Mouse (Mus musculus) adrenal gland, adult (tissue): ENCODE measurements around the gene Celsr1.

Source experiments
- DNase-seq, 2 experiments: peaks; one replicate each; pipeline ENCODE4 v3.0.0; 2022 to 2023; ENCODE audit warnings: low spot score in 1 of 2; ENCODE audit not compliant: inconsistent age in 2 of 2

The Celsr1 gene

DNA sequence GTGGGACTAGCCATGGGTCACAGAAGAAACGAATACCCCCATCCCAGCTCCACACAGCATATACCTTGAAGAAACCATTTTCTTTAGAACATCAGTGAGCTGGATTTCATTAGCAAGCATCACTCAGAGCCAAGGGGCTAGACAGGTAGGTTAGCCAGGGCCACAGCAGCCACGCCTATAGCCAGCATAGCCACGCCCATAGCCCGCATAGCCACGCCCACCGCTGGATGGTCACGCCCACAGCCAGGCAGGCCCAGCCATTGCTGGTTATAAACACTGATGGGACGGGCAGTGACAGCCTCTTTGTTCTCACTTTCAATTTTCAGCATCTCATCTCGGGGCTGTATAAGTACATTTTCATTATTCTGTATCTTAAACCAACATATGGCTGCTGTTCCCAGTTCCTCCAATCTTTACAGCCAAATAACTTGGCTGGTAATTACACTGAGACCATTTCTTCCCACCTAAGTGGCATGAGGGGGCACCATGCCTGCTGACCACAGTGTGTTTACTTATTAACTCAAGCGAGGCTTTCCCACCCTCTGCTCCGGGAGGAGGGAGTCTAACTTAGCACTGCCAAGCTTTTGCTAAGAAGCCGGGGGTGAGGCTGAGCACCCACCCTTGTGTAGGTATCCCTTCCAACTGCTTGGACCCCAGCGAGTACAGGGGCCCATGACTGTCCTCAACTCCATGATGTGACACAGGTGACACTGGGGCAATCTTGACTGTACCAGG lies 37.4 kb downstream of the Celsr1 start:
- DNase-seq: no peak

DNA sequence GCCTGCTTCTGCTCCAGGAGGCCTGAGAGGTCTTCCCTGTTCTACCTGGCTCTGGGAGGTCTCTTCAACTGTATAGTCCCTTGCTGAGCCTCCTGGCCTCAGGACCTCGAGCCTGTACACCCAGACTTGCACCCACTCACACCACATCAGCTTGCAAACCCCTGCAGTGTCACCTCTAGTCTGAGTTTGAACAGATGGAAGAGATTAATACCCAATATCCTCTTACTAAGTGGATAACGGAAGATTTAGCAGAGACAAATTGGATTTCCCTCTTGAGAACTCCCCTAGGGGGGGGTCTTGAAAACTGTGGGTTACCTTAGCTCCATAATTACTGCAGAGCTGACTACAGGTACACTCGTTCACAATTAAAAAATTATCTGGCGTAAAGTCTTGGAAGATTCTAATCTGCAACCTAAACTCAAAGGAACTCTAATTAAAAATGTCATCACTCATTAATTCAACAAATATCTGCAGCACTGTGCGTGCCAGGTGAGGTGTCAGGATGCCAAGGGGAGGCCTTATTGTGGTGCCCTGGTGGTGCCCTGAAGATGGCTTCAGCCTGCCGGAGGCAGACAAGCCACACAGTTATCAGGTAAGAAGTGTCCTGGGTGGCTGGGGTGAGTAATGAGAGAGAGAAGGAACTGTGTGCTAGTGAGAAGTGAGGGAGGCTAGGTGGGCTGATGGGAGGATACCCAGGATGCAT lies 38.5 kb downstream of the Celsr1 start:
- DNase-seq: no peak

DNA sequence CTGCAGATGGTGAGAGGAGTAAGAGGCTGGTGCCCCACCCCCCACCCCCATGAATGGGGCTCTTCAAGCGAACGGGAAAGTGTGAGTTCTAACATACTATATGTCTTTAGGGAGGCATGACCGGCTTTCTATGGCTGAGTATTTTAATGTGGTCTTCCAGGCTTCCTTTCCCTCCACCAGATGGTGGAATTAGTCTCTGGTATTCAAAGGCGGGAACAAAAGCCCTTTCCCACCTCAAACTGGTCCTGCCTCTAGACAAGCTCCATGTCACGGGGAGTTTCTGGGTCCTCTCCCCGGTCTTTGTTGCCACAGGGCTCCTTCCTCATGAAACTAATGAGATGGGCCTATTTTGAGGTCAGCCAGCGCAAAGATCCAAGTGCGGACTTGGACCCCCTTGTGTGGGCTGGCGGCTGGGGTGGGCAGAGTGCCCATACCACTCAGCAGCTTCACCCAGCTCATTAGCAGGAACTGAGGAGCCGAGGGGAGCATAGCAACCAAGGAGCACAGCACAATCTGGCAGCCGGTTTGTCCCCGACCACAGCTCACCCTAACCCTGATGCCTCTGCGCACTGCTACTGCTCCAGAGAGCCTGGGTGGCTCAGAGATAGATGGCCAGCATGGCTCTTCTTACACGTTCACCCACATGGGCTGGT lies 39.5 kb downstream of the Celsr1 start:
- no peak for DNase-seq

DNA sequence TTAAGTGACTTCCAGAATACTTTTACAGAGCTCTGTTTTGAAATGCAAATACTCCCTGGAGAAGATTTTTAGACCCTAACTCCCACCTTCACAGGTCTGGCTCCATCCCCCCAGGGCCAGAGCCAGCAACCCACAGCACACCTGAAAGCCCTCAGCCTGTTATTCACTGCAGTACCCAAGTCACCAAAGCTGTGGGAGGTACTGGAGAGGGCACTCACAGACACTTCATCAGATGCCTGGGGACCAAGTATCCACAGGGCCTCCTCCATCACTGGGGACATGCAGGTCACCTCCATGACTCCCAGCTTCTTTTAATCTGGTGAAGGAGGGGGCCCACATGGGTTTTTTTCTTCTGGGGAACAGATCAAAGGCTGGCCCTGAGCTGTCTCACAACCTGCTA lies 40.2 kb downstream of the Celsr1 start:
- no peak for DNase-seq

DNA sequence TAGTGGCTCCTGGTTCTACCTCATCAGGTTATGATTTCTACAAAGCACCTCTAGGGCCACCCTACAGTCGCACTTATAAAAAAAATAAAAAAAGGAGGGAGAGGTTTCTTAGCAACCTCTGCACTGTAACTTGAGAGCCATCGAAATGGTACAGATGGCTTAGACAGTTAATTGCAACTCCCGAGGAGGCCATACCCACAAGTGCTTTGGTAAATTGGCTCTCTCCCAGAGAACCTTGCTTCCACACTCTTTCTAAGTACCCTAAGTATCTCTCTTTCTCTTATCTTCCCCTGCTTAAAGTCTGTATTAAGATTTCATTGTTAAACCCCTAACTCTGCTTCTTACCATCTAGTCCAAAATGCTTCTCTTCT lies 41.5 kb downstream of the Celsr1 start:
- DNase-seq: no peak

DNA sequence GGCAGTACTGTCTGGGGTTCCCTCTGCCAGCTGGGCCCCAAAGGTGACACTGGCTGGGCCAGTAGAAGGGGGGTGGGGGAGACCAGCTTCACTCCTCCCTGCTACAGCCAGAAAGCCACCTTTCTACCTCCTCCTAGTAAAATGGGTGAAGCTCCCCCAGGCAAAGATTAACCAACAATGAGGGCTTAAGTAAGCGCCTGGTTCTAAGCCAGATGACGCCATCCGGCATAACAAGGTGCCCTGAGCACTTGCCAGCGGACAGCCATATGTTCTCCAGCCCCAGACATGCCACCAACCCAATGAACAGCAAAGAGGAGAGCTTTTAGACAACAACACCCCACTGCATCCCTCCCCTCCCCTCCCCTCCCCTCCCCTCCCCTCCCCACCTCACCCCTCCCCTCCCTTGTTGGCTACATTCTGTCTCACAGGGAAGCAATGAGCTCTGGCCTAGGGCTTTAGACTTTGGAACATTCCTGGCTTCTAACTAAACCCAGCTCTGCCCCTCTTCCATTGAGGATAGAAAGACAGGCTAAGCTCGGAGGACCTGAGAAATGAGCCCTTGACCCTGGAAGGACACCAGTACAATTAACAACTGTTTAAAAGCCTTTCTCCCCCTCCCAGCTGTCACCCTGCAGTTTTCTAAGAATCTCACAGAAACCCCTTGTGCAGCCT lies 42.0 kb downstream of the Celsr1 start:
- no peak for DNase-seq

DNA sequence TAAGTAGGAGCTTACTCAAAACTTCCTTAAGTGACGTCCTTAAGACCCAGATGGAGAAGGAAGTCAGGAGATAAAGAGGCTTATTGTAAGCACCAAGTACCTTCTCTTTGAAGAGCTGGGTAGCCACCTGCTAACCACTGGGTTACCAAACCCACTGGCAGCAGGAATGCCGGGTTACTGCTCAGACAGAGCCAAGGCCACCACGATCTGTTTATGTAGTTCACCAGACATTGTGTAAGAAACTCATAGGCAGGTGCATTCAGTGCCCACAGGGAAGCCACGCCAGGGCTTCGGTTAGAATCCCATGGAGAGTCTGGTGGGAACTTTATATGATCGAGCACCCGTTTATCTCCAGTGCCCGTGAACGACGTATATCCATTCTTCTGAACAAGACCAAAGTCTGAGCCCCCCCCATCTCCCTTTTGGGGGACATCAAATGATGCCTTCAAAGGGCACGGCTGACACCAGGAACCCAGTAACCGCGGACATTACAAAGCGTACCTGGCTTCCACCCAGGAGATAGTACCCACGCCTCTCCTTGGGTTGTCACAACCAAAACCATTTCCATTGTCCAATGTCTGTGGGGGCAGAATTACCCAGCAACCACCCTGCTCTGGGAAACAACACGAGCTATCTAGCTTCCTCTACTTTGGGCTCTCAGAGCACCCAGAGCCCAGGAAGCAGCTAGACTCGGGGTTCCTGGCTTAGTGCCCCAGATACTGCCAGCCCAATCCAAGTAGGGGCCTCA lies 42.7 kb downstream of the Celsr1 start:
- no peak for DNase-seq

DNA sequence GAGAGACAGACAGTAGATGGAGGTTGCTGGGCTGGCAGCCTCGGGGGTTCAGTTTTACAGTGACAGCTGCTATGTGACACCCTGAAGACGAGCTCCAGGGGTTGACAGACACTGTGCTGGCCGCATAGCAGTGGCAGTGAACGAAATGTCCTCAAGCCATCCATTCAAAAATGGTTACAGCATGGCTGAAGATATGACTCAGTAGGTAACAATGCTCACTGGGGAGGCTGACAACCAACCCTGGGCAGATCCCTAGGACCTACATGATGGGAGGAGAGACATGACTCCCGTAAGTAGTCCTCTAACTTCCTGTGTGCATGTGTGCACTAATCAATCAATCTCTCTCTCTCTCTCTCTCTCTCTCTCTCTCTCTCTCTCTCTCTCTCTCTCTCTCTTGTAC lies 45.7 kb downstream of the Celsr1 start:
- no peak for DNase-seq

DNA sequence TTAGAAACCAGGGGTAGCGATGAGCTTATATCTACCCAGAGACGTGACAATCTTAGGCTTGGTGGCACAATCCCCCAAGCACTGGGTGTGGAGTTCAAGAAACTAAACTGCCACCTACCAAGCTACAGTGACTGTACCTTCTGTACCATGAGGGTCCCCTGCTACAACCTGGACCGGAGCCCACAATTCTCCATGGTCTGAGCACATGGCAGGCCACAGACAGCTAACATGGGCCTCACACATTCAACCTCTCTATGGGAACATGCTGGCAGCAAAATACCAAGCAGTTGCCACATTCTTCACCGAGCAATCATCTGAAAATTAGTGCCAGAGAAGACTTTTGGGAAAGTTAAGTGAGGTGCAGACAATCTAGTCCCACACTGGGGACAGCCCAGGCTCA lies 47.4 kb downstream of the Celsr1 start:
- DNase-seq: no peak

DNA sequence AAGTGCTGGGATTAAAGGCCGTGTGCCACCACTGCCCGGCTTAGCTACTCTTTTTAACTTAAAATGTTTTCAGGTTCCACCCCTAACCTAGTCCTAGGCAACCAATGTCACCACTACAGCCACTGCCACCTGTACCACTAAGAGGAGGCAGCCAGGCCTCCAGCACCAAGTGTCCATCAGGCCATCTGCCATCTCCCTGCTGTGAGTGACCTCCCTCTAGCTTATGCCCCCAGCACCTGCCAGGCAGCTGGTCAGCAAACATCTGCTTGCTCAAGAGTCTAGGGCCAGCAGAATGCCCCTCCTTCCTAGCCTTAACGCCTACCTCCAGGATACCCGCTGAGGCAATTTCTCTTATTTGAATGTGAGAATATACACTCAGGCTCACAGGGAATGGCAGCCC lies 48.0 kb downstream of the Celsr1 start:
- no peak for DNase-seq

DNA sequence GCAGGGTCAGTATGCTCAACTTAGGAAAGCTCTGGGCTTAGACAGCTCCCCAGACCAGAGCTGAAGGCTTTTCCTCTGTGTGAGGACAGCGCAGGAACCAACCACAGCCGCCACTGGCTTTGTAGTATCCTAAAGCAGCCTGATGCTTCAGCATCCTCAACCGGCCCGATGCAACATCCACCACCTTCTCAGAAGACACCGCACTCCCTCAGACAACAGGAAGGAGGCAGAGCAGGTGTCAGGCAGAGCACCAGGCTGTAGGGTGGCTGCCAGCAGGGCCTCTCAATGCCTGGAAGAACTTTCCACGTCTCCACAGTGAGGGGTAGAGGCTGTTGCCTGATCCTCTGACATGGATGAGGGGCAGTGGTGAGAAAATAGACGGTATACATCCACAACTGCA lies 50.4 kb downstream of the Celsr1 start:
- DNase-seq: no peak

DNA sequence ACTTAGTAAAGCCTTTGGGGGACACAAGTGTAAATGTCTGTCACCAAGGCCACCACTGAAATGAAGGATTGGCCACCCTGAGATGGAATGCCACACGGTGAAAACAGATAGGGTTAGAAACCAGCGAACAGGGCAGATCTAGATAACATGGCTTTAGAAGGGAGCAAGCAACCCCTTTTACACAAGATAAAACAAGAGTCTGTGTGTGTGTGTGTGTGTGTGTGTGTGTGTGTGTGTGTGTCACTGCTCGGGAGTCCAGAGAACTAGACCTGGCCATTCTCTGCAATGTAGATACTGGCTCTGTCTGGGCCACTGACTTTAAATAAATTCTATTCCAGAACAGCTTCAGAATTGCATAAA lies 51.2 kb downstream of the Celsr1 start:
- no peak for DNase-seq

DNA sequence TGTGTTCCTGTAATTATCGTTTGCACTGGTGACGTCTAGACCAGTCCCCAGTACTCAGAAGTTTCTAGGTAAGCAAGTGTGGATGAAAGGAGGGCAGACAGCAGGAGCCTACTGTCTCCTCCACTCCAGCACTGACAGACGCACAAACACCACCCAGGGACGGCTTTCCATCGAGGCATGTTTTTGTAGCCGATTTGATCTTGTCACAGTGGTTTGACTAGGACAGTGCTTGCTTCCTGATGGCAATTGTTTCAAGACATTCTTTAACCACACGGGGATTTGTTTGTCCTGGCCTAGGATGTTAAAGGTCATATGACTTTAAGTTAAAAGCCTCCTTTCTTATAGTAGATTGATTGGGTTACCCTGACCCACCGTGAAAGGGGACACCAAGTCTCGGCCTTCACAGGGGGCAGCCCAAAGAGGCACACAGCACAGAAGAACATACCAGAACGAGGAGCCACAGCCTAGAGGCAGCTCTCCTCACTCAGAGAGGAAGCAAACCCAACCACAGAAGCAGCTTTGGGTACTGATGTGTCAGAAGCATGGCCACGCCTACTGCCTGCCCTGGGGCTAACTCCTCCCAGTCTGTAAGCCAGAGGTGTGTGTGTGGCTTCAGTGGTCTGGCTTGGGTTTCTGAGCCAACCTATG lies 51.7 kb downstream of the Celsr1 start:
- DNase-seq: no peak

DNA sequence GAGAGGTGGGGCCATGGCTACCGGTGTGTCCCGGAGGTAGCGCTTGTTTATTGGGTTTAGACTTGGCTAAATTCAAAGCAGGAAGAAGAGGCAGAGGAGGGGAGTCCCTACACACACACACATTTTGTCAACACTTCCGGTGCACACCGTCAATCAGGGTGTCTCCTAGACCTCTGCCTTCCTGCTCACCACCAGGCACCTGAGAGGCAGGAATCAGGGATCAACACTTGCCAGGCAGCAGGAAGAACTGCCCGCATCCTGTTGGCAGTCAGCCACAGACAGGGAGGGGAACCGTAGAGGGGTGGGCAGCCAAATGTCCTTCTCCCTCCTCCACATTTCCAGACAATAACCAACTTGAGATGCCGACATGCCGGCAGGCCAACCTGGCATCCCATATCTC lies 56.5 kb downstream of the Celsr1 start:
- peak; percentile 26 to 33 for DNase-seq

DNA sequence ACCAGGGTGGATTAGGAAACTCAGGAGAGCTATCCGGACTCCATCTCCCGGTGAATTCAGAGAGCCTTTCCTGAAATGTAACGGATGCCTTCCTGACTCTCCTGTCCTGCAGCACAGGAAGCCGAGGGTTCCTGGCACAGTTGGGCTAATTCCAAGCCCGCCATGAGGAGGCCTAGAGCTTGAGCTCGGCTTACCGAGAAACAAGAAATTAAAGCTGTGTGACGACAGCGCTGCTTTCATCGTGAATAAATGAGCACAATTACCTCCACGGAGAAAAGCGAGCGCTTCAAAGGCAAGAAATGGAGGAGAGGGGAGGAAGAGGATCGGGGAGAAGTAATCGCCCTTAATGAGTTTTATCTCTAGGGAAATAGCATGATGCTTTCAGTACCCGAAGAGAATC lies 57.8 kb downstream of the Celsr1 start:
- peak in 1 of 2 experiments; percentile 46 for DNase-seq

DNA sequence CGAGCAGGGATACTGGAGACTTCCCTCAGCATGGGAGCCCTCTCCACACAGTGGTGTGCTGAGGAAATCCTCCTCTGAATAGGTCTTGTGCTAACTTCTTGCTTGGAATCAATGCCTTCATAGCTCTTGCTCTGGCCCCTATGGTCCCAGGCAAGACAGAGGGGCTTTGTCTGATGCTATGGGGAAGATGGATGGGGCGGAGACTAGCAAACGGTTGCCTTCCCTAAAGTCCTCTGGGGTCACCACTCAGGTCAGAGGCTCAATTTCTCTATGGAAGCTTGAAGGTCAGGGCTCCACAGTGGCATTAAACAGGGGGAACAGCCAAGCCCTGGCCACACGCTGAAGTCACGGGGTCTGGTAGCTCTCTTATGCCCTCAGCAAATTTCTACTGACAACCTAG lies 62.0 kb downstream of the Celsr1 start:
- no peak for DNase-seq

DNA sequence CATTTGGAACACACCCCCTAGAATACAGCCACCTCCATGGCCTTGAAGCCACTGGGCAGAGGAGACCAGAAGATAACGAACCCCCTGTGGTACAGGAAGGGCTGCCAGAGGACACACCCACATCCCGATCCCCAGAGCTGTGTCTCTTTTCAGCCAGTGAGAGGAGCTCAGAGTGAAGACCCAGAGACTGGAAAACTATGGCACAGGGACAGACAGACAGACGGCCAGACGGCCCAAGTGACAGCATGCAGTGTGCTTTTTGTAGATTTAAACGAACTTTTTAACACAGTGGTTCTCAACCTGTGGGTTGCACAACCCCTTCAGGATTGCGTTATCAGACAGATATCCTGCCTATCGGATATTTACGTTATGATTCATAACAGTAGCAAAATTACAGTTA lies 63.1 kb downstream of the Celsr1 start:
- no peak for DNase-seq

DNA sequence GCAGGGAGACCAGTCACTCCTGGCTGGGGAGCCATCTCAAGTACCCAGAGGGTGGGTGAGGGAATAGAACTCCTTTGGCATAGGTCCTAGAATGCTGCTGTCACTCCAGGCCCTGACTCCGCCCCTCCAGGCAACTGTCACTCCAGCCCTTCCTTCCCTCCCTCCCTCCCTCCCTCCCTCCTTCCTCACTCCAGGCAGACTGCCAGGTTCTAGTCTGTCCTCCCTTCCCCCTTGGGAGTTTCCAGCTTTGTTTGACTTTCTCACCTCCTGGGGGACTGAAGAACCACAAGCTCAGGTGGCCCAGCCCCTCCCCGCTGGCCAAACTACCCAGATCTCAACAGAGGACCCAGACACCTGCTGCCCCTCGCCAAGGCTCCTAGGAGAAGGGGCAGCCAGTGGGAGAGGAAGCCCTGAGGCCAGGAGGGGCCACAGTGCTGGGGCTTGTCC lies 63.8 kb downstream of the Celsr1 start:
- peak; percentile 53 to 75 for DNase-seq

DNA sequence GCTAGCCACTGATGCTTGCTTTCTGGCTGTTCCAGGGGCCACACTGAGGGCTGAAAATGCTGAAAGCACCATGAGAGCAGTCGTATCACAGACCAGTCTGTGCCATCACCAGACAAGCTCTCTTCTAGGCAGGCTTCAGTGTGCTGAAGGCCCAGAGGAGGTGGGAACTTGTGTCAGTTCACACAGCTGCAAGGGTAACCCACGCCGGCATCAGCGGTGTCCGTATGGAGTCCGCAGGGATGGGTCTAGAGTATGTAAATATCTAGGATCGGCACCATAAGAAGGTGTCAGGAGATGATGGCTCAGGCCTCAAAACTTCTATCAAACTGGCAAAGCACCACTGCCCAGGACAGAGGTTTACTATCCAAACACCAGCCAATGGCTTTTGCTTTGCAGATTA lies 64.3 kb downstream of the Celsr1 start:
- DNase-seq: no peak

DNA sequence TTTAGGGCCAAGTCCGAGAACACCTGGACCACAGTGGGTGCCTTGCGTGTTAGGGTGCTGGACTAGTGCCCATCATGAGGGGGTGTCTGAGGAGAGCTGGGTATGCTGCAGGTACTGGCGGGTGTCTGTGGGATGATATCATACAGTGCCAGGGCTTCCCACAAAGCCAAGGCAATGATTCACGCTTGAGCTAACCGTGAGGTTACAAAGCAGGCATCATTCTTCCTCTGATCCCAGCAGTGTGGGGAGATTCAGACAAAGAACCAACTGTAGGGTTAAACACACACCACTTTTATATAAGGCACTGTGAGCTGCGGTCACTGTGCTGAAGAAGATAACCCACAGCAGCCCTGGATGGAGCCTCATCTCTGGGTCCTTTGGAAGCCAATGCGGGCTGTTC lies 67.5 kb downstream of the Celsr1 start:
- DNase-seq: no peak
